Mouse (Mus musculus): ENCODE data around the gene Hmg20a. TPM values are rescaled to one million over a fixed set of nuclear protein-coding genes. Genes with fewer than 3 reads are reported as not detected.
A peak's percentile ranks its signal among the peaks of the same experiment; 100 is the strongest.

The Hmg20a gene
- polyA plus RNA-seq (2015; fragmentation: Nextera tagmentation; extraction: Ambion mirVana), result 57.9 and 60.6 TPM in 2 replicates

GRCm38 (mm10) chr9:56417948-56418737 lies at the start of gene Hmg20a, which contains the start of gene Peak1:
Gene Hmg20a, plus strand, starts transcription at chr9:56418609.
Gene Peak1, minus strand, starts transcription at chr9:56418067.
- ATAC-seq (ENCODE audit: low read depth), result peak; percentile 95
- no peaks in the 10 kb centered on the region for H3K36me3 ChIP-seq (ENCODE audit: control insufficient read depth, insufficient read depth, low read length)
- WGBS, result under 1% methylated on average over 59 of the region's 59 CpGs
- H3K9me3 ChIP-seq (ENCODE audit: control insufficient read depth, low read length), result no peaks in the 10 kb centered on the region
- peak within 1 kb of the TSS; percentile 93 for H3K9ac ChIP-seq (ENCODE audit: low read length)
- H3K4me2 ChIP-seq (ENCODE audit: low read depth, low read length), result peak within 1 kb of the TSS; percentile 80
- no peaks in the 10 kb centered on the region for H3K27me3 ChIP-seq (ENCODE audit: control insufficient read depth, insufficient read depth, low read depth, low read length)
- peak within 1 kb of the TSS; percentile 76 for H3K4me3 ChIP-seq (ENCODE audit: low read length)
- peak within 1 kb of the TSS; percentile 98 for H3K27ac ChIP-seq (ENCODE audit: low read length)
- H3K4me1 ChIP-seq (replicated peaks; ENCODE audit: control insufficient read depth, insufficient read depth, low read length), result peaks cover 33% of the 10 kb centered on the region

GRCm38 (mm10) chr9:56368814-56369213 lies 49.6 kb upstream of the Hmg20a start:
- Histone ChIP-seq H3K27me3 (ENCODE audit: control insufficient read depth, insufficient read depth, low read depth, low read length) (no peaks in the 10 kb centered on the region), H3K9ac (ENCODE audit: low read length) (no peak overlapping the region), H3K36me3 (ENCODE audit: control insufficient read depth, insufficient read depth, low read length) (no peaks in the 10 kb centered on the region; the same call in 1 of the 2 replicates), H3K4me2 (ENCODE audit: low read depth, low read length) (no peak overlapping the region), H3K4me1 (replicated peaks; ENCODE audit: control insufficient read depth, insufficient read depth, low read length) (peaks cover 4% of the 10 kb centered on the region; the same call in 1 of the 2 replicates), H3K4me3 (ENCODE audit: low read length) (no peak overlapping the region), H3K27ac (ENCODE audit: low read length) (0 out of 2 replicates have a peak overlapping the region, but pooled peaks have one; percentile 4), H3K9me3 (ENCODE audit: control insufficient read depth, low read length) (no peaks in the 10 kb centered on the region)
- no peak for ATAC-seq (ENCODE audit: low read depth)
- WGBS, result 51% methylated on average over 3 of the region's 3 CpGs

- H3K9ac ChIP-seq (ENCODE audit: low read length), result no peak overlapping the region
- H3K4me1 ChIP-seq (replicated peaks; ENCODE audit: control insufficient read depth, insufficient read depth, low read length), result no peaks in the 10 kb centered on the region
- no peaks in the 10 kb centered on the region; the same call in 1 of the 2 replicates for H3K36me3 ChIP-seq (ENCODE audit: control insufficient read depth, insufficient read depth, low read length)
- no peak overlapping the region for H3K27ac ChIP-seq (ENCODE audit: low read length)
- H3K4me2 ChIP-seq (ENCODE audit: low read depth, low read length), result no peak overlapping the region
- 0 out of 2 replicates have a peak, but pooled peaks have one; percentile 26 for ATAC-seq (ENCODE audit: low read depth)
- no peaks in the 10 kb centered on the region for H3K9me3 ChIP-seq (ENCODE audit: control insufficient read depth, low read length)
- H3K4me3 ChIP-seq (ENCODE audit: low read length), result no peak overlapping the region
- no peaks in the 10 kb centered on the region for H3K27me3 ChIP-seq (ENCODE audit: control insufficient read depth, insufficient read depth, low read depth, low read length)
- 46% methylated on average over 5 of the region's 5 CpGs for WGBS
Measured at GRCm38 (mm10) chr9:56370710-56371109, 47.7 kb upstream of the Hmg20a start.

GRCm38 (mm10) chr9:56374401-56374800 lies 44.0 kb upstream of the Hmg20a start:
- H3K4me2 ChIP-seq (ENCODE audit: low read depth, low read length), result no peak overlapping the region
- no peak overlapping the region for H3K4me3 ChIP-seq (ENCODE audit: low read length)
- no peak overlapping the region for H3K9ac ChIP-seq (ENCODE audit: low read length)
- H3K27ac ChIP-seq (ENCODE audit: low read length), result no peak overlapping the region
- H3K4me1 ChIP-seq (replicated peaks; ENCODE audit: control insufficient read depth, insufficient read depth, low read length), result no peaks in the 10 kb centered on the region
- no peaks in the 10 kb centered on the region; the same call in 1 of the 2 replicates for H3K36me3 ChIP-seq (ENCODE audit: control insufficient read depth, insufficient read depth, low read length)
- H3K9me3 ChIP-seq (ENCODE audit: control insufficient read depth, low read length), result no peaks in the 10 kb centered on the region
- no peaks in the 10 kb centered on the region for H3K27me3 ChIP-seq (ENCODE audit: control insufficient read depth, insufficient read depth, low read depth, low read length)
- WGBS, result 49% methylated on average over 4 of the region's 4 CpGs
- no peak for ATAC-seq (ENCODE audit: low read depth)

- H3K27ac ChIP-seq (ENCODE audit: low read length), result no peak overlapping the region
- H3K4me1 ChIP-seq (replicated peaks; ENCODE audit: control insufficient read depth, insufficient read depth, low read length), result no peaks in the 10 kb centered on the region; the same call in 1 of the 2 replicates
- ATAC-seq (ENCODE audit: low read depth), result no peak
- no peaks in the 10 kb centered on the region for H3K9me3 ChIP-seq (ENCODE audit: control insufficient read depth, low read length)
- no peak overlapping the region for H3K4me3 ChIP-seq (ENCODE audit: low read length)
- H3K36me3 ChIP-seq (ENCODE audit: control insufficient read depth, insufficient read depth, low read length), result 0 out of 2 replicates have a peak, but pooled peaks cover 4% of the 10 kb centered on the region
- no peak overlapping the region for H3K4me2 ChIP-seq (ENCODE audit: low read depth, low read length)
- no peaks in the 10 kb centered on the region for H3K27me3 ChIP-seq (ENCODE audit: control insufficient read depth, insufficient read depth, low read depth, low read length)
- 81% methylated on average over 1 of the region's 1 CpGs for WGBS
- no peak overlapping the region for H3K9ac ChIP-seq (ENCODE audit: low read length)
Measured at GRCm38 (mm10) chr9:56382786-56383185, 35.6 kb upstream of the Hmg20a start.

- Histone ChIP-seq H3K4me2 (ENCODE audit: low read depth, low read length) (no peak overlapping the region), H3K4me1 (replicated peaks; ENCODE audit: control insufficient read depth, insufficient read depth, low read length) (peaks cover 5% of the 10 kb centered on the region; the same call in 1 of the 2 replicates), H3K9me3 (ENCODE audit: control insufficient read depth, low read length) (no peaks in the 10 kb centered on the region; the same call in 1 of the 2 replicates), H3K27me3 (ENCODE audit: control insufficient read depth, insufficient read depth, low read depth, low read length) (no peaks in the 10 kb centered on the region), H3K4me3 (ENCODE audit: low read length) (no peak overlapping the region), H3K36me3 (ENCODE audit: control insufficient read depth, insufficient read depth, low read length) (no peaks in the 10 kb centered on the region), H3K27ac (ENCODE audit: low read length) (no peak overlapping the region), H3K9ac (ENCODE audit: low read length) (no peak overlapping the region)
- 80% methylated on average over 3 of the region's 3 CpGs for WGBS
- ATAC-seq (ENCODE audit: low read depth), result no peak
Measured at GRCm38 (mm10) chr9:56392857-56393256, 25.6 kb upstream of the Hmg20a start.

- WGBS, result 35% methylated on average over 1 of the region's 1 CpGs
- H3K4me1 ChIP-seq (replicated peaks; ENCODE audit: control insufficient read depth, insufficient read depth, low read length), result peaks cover 5% of the 10 kb centered on the region; the same call in 1 of the 2 replicates
- H3K9ac ChIP-seq (ENCODE audit: low read length), result no peak overlapping the region
- H3K9me3 ChIP-seq (ENCODE audit: control insufficient read depth, low read length), result no peaks in the 10 kb centered on the region; the same call in 1 of the 2 replicates
- H3K4me2 ChIP-seq (ENCODE audit: low read depth, low read length), result no peak overlapping the region
- H3K4me3 ChIP-seq (ENCODE audit: low read length), result no peak overlapping the region
- H3K36me3 ChIP-seq (ENCODE audit: control insufficient read depth, insufficient read depth, low read length), result no peaks in the 10 kb centered on the region; the same call in 1 of the 2 replicates
- no peaks in the 10 kb centered on the region for H3K27me3 ChIP-seq (ENCODE audit: control insufficient read depth, insufficient read depth, low read depth, low read length)
- H3K27ac ChIP-seq (ENCODE audit: low read length), result no peak overlapping the region
- no peak for ATAC-seq (ENCODE audit: low read depth)
Measured at GRCm38 (mm10) chr9:56396306-56396705, 22.1 kb upstream of the Hmg20a start.

GRCm38 (mm10) chr9:56404619-56405018 lies 13.8 kb upstream of the Hmg20a start:
- no peaks in the 10 kb centered on the region for H3K36me3 ChIP-seq (ENCODE audit: control insufficient read depth, insufficient read depth, low read length)
- no peak overlapping the region for H3K4me3 ChIP-seq (ENCODE audit: low read length)
- H3K9me3 ChIP-seq (ENCODE audit: control insufficient read depth, low read length), result no peaks in the 10 kb centered on the region
- no peaks in the 10 kb centered on the region for H3K27me3 ChIP-seq (ENCODE audit: control insufficient read depth, insufficient read depth, low read depth, low read length)
- no peak overlapping the region for H3K4me2 ChIP-seq (ENCODE audit: low read depth, low read length)
- 67% methylated on average over 4 of the region's 4 CpGs for WGBS
- no peak overlapping the region for H3K27ac ChIP-seq (ENCODE audit: low read length)
- no peak overlapping the region for H3K9ac ChIP-seq (ENCODE audit: low read length)
- ATAC-seq (ENCODE audit: low read depth), result no peak
- H3K4me1 ChIP-seq (replicated peaks; ENCODE audit: control insufficient read depth, insufficient read depth, low read length), result peaks cover 4% of the 10 kb centered on the region

- peaks cover 9% of the 10 kb centered on the region for H3K4me1 ChIP-seq (replicated peaks; ENCODE audit: control insufficient read depth, insufficient read depth, low read length)
- 63% methylated on average over 2 of the region's 2 CpGs for WGBS
Measured at GRCm38 (mm10) chr9:56409928-56410327, 8.5 kb upstream of the Hmg20a start.

More at GRCm38 (mm10) chr9:56409928-56410327, 8.5 kb upstream of the Hmg20a start:
- no peak for ATAC-seq (ENCODE audit: low read depth)
- no peak overlapping the region for H3K4me2 ChIP-seq (ENCODE audit: low read depth, low read length)
- H3K4me3 ChIP-seq (ENCODE audit: low read length), result no peak overlapping the region
- no peaks in the 10 kb centered on the region for H3K9me3 ChIP-seq (ENCODE audit: control insufficient read depth, low read length)
- H3K27me3 ChIP-seq (ENCODE audit: control insufficient read depth, insufficient read depth, low read depth, low read length), result no peaks in the 10 kb centered on the region
- no peak overlapping the region for H3K9ac ChIP-seq (ENCODE audit: low read length)
- H3K36me3 ChIP-seq (ENCODE audit: control insufficient read depth, insufficient read depth, low read length), result no peaks in the 10 kb centered on the region
- H3K27ac ChIP-seq (ENCODE audit: low read length), result no peak overlapping the region

Measured in lung, embryonic 16.5 days (tissue).